Mouse (Mus musculus) heart, embryonic 14.5 days (tissue): ENCODE results near the gene Gnptab. TPM values are rescaled to one million over a fixed set of nuclear protein-coding genes. Genes with fewer than 3 reads are reported as not detected.

Experiments used
- ATAC-seq: fragments of 200-750 bp; cut with Nextera tagmentation; 2 replicates; pipeline ENCODE4 v1.8.0; 2017; ENCODE audit warnings: low read depth, moderate TSS enrichment; ENCODE audit not compliant: insufficient number of reproducible peaks, insufficient read depth, low FRiP score
- H3K27ac ChIP-seq, 2 experiments: fragments of 200-500 bp in 1 of 2; fragments of 300-500 bp in 1 of 2; sonication (generic) in 1 of 2; replicated peaks in 1 of 2; 2 replicates each; pipeline ENCODE4 v1.5.1; 2012 to 2014; ENCODE audit warnings: low read depth in 2 of 2, low read length in 2 of 2, control low read depth in 1 of 2, mild to moderate bottlenecking in 1 of 2, mixed read lengths in 1 of 2; ENCODE audit not compliant: control insufficient read depth in 1 of 2, insufficient read depth in 1 of 2
- H3K27me3 ChIP-seq: fragments of 300-500 bp; sonication (generic); 2 replicates; pipeline ENCODE4 v1.6.1; 2014; ENCODE audit warnings: mild to moderate bottlenecking, low read length, control low read depth; ENCODE audit not compliant: control insufficient read depth, insufficient read depth
- H3K36me3 ChIP-seq: fragments of 300-500 bp; sonication (generic); 2 replicates; pipeline ENCODE4 v1.6.1; 2014; ENCODE audit warnings: mild to moderate bottlenecking, control low read depth, low read length, mixed read lengths; ENCODE audit not compliant: control insufficient read depth, insufficient read depth
- H3K4me1 ChIP-seq, 2 experiments: fragments of 200-500 bp in 1 of 2; fragments of 300-500 bp in 1 of 2; sonication (generic) in 1 of 2; 2 replicates each; pipeline ENCODE4 v1.6.1; 2012 to 2014; ENCODE audit warnings: low read length in 2 of 2, control low read depth in 1 of 2, mixed read lengths in 1 of 2; ENCODE audit not compliant: control insufficient read depth in 2 of 2, insufficient read depth in 2 of 2
- H3K4me2 ChIP-seq: fragments of 300-500 bp; sonication (generic); 2 replicates; pipeline ENCODE4 v1.6.1; 2014; ENCODE audit warnings: mild to moderate bottlenecking, low read length
- H3K4me3 ChIP-seq, 2 experiments: fragments of 200-500 bp in 1 of 2; fragments of 300-500 bp in 1 of 2; sonication (generic) in 1 of 2; 2 replicates each; pipeline ENCODE4 v1.5.1; 2012 to 2014; ENCODE audit warnings: low read length in 2 of 2, mild to moderate bottlenecking in 2 of 2, control low read depth in 1 of 2, low read depth in 1 of 2, moderate library complexity in 1 of 2; ENCODE audit not compliant: control insufficient read depth in 1 of 2, insufficient read depth in 1 of 2
- H3K9ac ChIP-seq: fragments of 300-500 bp; sonication (generic); 2 replicates; pipeline ENCODE4 v1.6.1; 2014; ENCODE audit warnings: mild to moderate bottlenecking, low read length
- H3K9me3 ChIP-seq: fragments of 300-500 bp; sonication (generic); 2 replicates; pipeline ENCODE4 v1.6.1; 2016; ENCODE audit warnings: low read length, control low read depth; ENCODE audit not compliant: control insufficient read depth
- WGBS: fragments of 180-500 bp; shearing (Covaris S2); extraction: QIAGEN DNeasy Blood & Tissue Kit; methylation state at CpG from one replicate; pipeline ENCODE4 v1.1.7; 2014; 5-methylcytosine and 5-hydroxymethylcytosine counted together
- polyA plus RNA-seq: library from polyadenylated mRNA; unstranded; fragments of >200 nt; fragmentation: Nextera tagmentation; extraction: Ambion mirVana; gene quantifications from 2 replicates; pipeline ENCODE4 v1.2.1, GENCODE M21; 2014

Gene Gnptab
- polyA plus RNA-seq = 8.7 and 9.4 TPM in 2 replicates

DNA sequence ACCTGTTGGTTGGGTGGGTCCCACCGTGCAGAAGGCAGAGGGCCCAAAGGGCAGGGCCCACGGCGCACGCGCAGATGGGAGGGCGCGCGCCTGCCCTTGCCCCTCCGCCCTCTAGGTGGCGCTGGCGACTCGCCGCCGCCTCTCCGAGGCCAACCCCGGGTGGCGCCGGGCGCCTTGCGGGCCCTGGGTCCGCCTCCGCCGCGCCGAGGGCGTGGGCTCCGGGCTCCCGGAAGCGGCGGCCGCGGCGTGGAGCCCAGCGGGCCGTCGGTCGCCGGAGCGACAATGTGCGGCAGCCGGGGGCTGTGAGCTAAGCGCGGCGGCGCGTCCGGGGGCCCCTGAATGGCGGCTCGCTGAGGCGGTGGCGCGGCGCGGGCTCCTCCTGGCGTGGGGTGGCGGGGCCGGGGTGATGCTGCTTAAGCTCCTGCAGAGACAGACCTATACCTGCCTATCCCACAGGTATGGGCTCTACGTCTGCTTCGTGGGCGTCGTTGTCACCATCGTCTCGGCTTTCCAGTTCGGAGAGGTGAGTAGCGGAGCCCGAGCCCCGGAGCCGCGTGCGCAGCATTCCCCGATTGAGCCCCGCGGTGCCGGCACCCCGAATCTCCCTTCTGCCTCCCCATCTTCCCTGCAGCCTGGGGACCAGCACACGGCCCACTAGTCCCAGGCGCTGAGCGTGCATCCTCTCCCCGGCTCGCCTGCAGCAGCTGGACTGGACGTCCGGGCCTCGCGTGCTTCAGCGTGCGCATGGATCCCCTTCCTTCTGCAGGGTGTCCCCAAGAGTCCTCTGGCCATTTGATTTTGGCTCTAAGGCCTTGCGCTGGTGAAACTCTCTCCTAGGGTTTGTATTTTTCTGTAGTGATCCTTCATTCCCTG, at the start of gene Gnptab, which contains the start of gene Dram1:
Gene Gnptab, plus strand, starts transcription at position 120 of the 873 bp plus-strand sequence.
Gene Dram1, minus strand, starts transcription at position 68 of the 873 bp plus-strand sequence.
- H3K4me3 ChIP-seq = peak within 1 kb of the TSS; percentile 53 to 76
- no peaks in the 10 kb centered on the region for H3K9me3 ChIP-seq
- peak within 1 kb of the TSS; percentile 46 to 64; a peak in 2 of 4 replicates for H3K27ac ChIP-seq
- peak within 1 kb of the TSS; percentile 82 for H3K9ac ChIP-seq
- peak; percentile 77 for ATAC-seq
- peaks cover 15 to 35% of the 10 kb centered on the region in 2 experiments for H3K4me1 ChIP-seq
- peak within 1 kb of the TSS; percentile 84 for H3K4me2 ChIP-seq
- no peaks in the 10 kb centered on the region for H3K36me3 ChIP-seq
- H3K27me3 ChIP-seq = no peaks in the 10 kb centered on the region
- under 1% methylated on average over 85 of the region's 87 CpGs for WGBS

DNA sequence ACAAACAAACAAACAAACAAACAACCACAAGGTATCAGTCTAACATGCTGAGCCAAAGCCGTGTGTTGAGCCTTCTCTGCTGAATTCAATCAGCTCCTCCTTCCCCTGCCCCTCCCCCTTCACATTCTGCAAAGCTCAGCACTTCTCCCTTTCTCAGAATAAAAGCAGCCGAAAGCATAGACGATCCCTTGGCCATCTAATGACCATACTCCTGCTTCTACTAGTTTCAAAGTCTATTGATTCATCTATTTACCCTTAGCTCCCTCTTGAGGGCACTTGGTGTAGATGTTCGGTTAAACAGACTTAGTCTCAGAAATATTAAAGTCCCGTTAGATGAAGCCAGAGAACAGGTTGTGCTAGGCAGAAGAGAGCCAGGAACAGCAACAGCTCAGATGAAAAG, 48.2 kb upstream of the Gnptab start:
- no peaks in the 10 kb centered on the region for H3K9me3 ChIP-seq
- ATAC-seq = no peak
- H3K9ac ChIP-seq = no peak overlapping the region
- WGBS = 31% methylated on average over 5 of the region's 5 CpGs
- H3K36me3 ChIP-seq = no peaks in the 10 kb centered on the region
- H3K27ac ChIP-seq = no peak overlapping the region
- no peaks in the 10 kb centered on the region for H3K4me1 ChIP-seq
- no peak overlapping the region for H3K4me3 ChIP-seq
- no peak overlapping the region for H3K4me2 ChIP-seq
- no peaks in the 10 kb centered on the region for H3K27me3 ChIP-seq

DNA sequence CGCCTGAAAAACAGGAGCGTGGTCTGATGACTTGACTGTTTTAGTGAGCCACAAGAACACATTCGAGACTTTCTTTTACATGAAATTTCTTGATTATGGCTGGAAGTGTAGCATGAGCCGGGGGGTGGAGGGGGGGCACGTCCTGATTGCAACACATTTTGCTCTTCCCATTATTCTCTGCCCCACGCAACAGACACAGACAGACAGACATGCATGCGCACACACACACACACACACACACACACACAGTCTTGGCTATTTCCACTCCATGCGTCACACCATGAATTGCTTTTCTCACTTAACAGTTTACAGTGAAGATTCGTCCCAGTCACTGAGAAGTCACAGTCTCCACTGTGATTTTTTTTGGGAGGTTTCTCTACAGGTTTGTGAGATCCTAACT, 38.3 kb upstream of the Gnptab start:
- Histone ChIP-seq H3K9me3 (no peaks in the 10 kb centered on the region), H3K4me3 (no peak overlapping the region), H3K27me3 (no peaks in the 10 kb centered on the region), H3K4me1 (no peaks in the 10 kb centered on the region), H3K4me2 (no peak overlapping the region), H3K9ac (no peak overlapping the region), H3K27ac (no peak overlapping the region), H3K36me3 (no peaks in the 10 kb centered on the region)
- WGBS = 81% methylated on average over 9 of the region's 9 CpGs
- no peak for ATAC-seq

DNA sequence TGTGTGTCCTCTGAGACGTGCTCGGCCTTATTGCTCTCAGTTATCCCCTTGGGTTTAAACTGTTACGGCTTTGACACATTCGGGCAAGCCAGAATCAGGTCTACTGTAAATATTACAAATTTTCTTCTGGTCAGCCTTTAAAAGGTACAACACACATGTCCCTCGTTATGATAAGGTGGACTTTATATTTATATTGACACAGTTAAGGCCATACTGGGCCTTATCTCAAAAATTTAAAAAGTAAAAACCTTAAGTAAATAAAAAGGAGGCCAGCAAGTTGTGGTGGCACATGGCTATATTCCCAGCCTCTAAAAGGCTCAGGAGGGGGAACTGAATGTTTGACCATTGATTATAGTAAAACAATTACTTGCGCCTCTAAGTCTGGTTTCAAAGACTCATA, 37.6 kb upstream of the Gnptab start:
- H3K9ac ChIP-seq = no peak overlapping the region
- no peaks in the 10 kb centered on the region for H3K36me3 ChIP-seq
- H3K4me1 ChIP-seq = peaks cover 3 to 4% of the 10 kb centered on the region in 2 experiments; a peak in 2 of 4 replicates
- H3K9me3 ChIP-seq = no peaks in the 10 kb centered on the region
- no peak for ATAC-seq
- 84% methylated on average over 6 of the region's 6 CpGs for WGBS
- no peaks in the 10 kb centered on the region for H3K27me3 ChIP-seq
- no peak overlapping the region for H3K4me2 ChIP-seq
- H3K27ac ChIP-seq = no peak overlapping the region
- H3K4me3 ChIP-seq = no peak overlapping the region

DNA sequence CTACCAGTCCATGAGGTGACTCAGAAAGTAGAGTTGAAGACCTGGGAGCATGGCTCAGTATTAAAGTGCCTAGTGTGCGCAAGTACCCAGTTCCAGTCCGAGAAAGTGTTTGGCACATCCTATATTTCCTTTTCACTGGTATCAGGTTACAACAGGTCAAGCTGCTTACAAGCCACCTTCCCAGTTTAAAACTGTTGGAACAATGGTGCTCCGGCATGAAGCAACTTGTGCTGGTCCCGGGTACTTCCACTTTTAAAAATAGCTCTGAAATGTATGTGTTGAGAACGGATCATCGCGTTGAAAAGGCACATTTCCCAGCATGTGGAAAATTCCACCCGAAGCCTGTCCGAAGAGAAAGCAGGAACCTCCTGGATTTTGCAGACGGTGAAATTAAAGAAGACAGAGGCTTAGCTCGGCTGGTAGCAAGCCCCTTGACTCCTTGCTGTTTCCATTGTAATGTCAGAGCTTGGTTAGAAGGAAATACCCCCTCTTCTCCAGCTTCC, 33.0 kb upstream of the Gnptab start:
- H3K27ac ChIP-seq = no peak overlapping the region; a peak in 1 of 4 replicates

DNA sequence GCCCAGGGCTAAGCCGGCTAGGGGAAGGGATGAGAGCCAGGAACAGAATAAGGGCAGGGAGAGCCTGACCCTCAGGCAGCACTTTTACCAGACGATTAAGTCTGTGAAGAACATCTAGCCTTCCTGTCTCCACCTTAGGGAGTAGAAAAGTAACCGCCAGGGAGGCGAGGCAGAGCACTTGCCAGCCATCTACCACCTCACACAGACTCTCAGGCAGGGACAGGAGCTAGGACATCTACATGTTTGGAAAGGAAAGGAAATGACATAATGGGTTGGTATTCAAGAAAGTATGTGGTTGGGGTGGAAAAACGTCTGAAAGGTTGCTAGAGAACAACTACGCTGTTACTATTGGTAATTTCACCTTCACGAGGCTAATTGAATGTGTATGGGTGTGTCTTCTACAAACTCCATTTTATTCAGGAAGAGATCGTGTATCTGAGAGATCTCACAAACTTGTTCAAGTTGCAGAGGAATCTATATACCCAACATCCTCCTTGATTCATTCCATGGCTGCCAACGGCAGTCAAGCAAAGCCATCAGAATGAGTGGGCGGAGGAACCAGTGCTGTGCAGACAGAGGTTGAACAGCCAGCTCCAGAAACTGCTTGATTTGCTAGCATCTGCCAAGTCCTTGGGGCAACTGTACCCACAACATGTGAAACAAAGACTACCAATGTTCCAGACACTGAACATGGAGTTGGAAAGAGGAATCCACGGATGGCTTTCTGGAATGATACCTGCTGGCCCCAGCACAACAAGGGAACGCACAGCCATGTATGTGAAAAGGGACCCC, 32.3 kb upstream of the Gnptab start:
- Histone ChIP-seq H3K27ac (no peak overlapping the region; a peak in 1 of 4 replicates), H3K4me2 (peak overlapping the region; percentile 43), H3K4me3 (no peak overlapping the region), H3K9ac (no peak overlapping the region), H3K27me3 (no peaks in the 10 kb centered on the region), H3K9me3 (no peaks in the 10 kb centered on the region), H3K36me3 (no peaks in the 10 kb centered on the region), H3K4me1 (peaks cover 5% of the 10 kb centered on the region in 2 experiments; a peak in 2 of 4 replicates)
- no peak for ATAC-seq
- WGBS = 62% methylated on average over 12 of the region's 12 CpGs

More for the DNA sequence above, 33.0 kb upstream of the Gnptab start:
- Histone ChIP-seq H3K27me3 (no peaks in the 10 kb centered on the region), H3K4me1 (peaks cover 5% of the 10 kb centered on the region in 2 experiments; a peak in 2 of 4 replicates), H3K9ac (no peak overlapping the region), H3K4me2 (peak overlapping the region; percentile 43), H3K9me3 (no peaks in the 10 kb centered on the region), H3K36me3 (no peaks in the 10 kb centered on the region), H3K4me3 (0 out of 4 replicates have a peak overlapping the region, but pooled peaks of 1 of the 2 experiments have one; percentile 1)
- 34% methylated on average over 11 of the region's 11 CpGs for WGBS
- no peak for ATAC-seq

GRCm38 (mm10) chr10:88349800-88350199, 29.1 kb upstream of the Gnptab start:
- no peak overlapping the region for H3K4me2 ChIP-seq
- no peak for ATAC-seq

More at GRCm38 (mm10) chr10:88349800-88350199, 29.1 kb upstream of the Gnptab start:
- H3K9me3 ChIP-seq = no peaks in the 10 kb centered on the region
- no peaks in the 10 kb centered on the region for H3K27me3 ChIP-seq
- no peak overlapping the region for H3K4me3 ChIP-seq
- WGBS = 41% methylated on average over 8 of the region's 8 CpGs
- no peaks in the 10 kb centered on the region for H3K36me3 ChIP-seq
- no peak overlapping the region for H3K27ac ChIP-seq
- peaks cover 5% of the 10 kb centered on the region in 2 experiments; a peak in 2 of 4 replicates for H3K4me1 ChIP-seq
- no peak overlapping the region for H3K9ac ChIP-seq
